Mouse (Mus musculus) cortical plate, adult 2 months (tissue): ENCODE data around the gene Cox8b.

Experiments
- CTCF ChIP-seq: fragments of 200-500 bp; IDR thresholded peaks from 2 replicates; pipeline ENCODE4 v1.5.1; 2011; ENCODE audit warnings: mild to moderate bottlenecking, control low read depth, low read length; ENCODE audit not compliant: insufficient read depth; ENCODE audit errors: extremely low read depth
- POLR2A ChIP-seq: fragments of 200-500 bp; IDR thresholded peaks from 2 replicates; pipeline ENCODE4 v1.6.1; 2011; ENCODE audit warnings: mild to moderate bottlenecking, low read length, control low read depth; ENCODE audit not compliant: insufficient read depth; ENCODE audit errors: extremely low read depth

DNA sequence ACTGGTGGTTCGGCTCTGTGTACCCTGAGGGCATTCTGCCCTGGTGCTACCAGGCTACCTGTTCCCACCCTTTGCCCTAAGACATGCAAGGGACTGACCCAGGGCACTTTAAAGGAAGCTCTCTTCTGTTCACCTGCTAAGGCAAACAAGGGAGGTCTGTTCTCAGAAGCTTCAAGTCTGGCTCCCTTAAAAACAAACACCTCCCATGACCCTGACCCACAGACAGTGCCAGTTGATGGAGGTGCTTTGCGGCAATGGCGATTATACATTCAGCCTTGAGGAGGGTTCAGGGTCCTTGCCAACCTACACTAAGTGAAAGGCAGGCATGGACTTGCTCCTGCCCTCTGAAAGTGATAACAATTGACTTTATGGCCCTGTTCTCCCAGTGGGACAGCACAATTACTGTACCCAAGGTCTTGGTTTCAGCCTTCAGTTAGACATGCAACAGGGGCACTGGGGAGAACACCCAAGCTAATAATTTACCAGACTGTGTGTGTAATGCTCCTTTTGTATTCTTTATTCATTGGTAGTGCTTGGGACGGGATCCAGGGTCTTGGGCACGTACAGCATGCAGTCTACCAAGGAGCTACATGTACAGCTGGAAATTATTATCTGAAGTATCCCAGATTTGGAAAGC is 12.7 kb upstream of the Cox8b start:
- TF ChIP-seq CTCF (no peak), POLR2A (no peak)
